Mouse (Mus musculus) spleen, adult 2 months (tissue): ENCODE measurements at regions not wholly inside any gene's neighbourhood (a gene's known extent, or its start where the extent isn't known, plus 50 kb on each side); places are given as distances from the start of the nearest gene placed in this dataset.

Source experiments
- CTCF ChIP-seq: fragments of 200-500 bp; IDR thresholded peaks from 2 replicates; pipeline ENCODE4 v1.5.1; 2011; ENCODE audit warnings: mild to moderate bottlenecking, inconsistent platforms; ENCODE audit not compliant: insufficient read depth, insufficient read length, insufficient replicate concordance; ENCODE audit errors: extremely low read depth
- POLR2A ChIP-seq: fragments of 200-500 bp; IDR thresholded peaks from 2 replicates; pipeline ENCODE4 v1.6.1; 2011; ENCODE audit warnings: low read depth, low read length, inconsistent platforms

GRCm38 (mm10) chr2:166399140-166399830, 243.8 kb upstream of the Sulf2 start:
- TF ChIP-seq CTCF (no peak), POLR2A (no peak)
